Mouse (Mus musculus) liver, embryonic 15.5 days (tissue): Measurements from ENCODE around the gene Gm10184. TPM values are rescaled to one million over a fixed set of nuclear protein-coding genes. Genes with fewer than 3 reads are reported as not detected.
A peak's percentile ranks its signal among the peaks of the same experiment; 100 is the strongest.
"Not testable (repeated sequence)": the region's sequence is repeated elsewhere in the genome, so short reads cannot be mapped to it uniquely, and the experiment has no call there.

Experiments
- ATAC-seq: fragments of 200-750 bp; cut with Nextera tagmentation; 2 replicates; pipeline ENCODE4 v1.8.0; 2017; ENCODE audit warnings: moderate number of reproducible peaks, mild to moderate bottlenecking, moderate library complexity; ENCODE audit not compliant: insufficient read depth
- H3K27ac ChIP-seq: fragments of 300-500 bp; sonication (generic); replicated peaks from 2 replicates; pipeline ENCODE4 v1.5.1; 2015; ENCODE audit warnings: mild to moderate bottlenecking, inconsistent platforms
- H3K27me3 ChIP-seq: fragments of 300-500 bp; sonication (generic); 2 replicates; pipeline ENCODE4 v1.6.1; 2015; ENCODE audit warnings: mild to moderate bottlenecking, inconsistent platforms
- H3K36me3 ChIP-seq: fragments of 300-500 bp; sonication (generic); replicated peaks from 2 replicates; pipeline ENCODE4 v1.6.1; 2015; ENCODE audit warnings: moderate library complexity, mild to moderate bottlenecking, inconsistent platforms
- H3K4me1 ChIP-seq: fragments of 300-500 bp; sonication (generic); replicated peaks from 2 replicates; pipeline ENCODE4 v1.6.1; 2015; ENCODE audit warnings: inconsistent platforms
- H3K4me2 ChIP-seq: fragments of 300-500 bp; sonication (generic); 2 replicates; pipeline ENCODE4 v1.6.1; 2015; ENCODE audit warnings: moderate library complexity, mild to moderate bottlenecking, inconsistent platforms
- H3K4me3 ChIP-seq: fragments of 300-500 bp; sonication (generic); replicated peaks from 2 replicates; pipeline ENCODE4 v1.5.1; 2015; ENCODE audit warnings: mild to moderate bottlenecking, inconsistent platforms
- H3K9ac ChIP-seq: fragments of 300-500 bp; sonication (generic); 2 replicates; pipeline ENCODE4 v1.6.1; 2015; ENCODE audit warnings: moderate library complexity, mild to moderate bottlenecking, inconsistent platforms
- H3K9me3 ChIP-seq: fragments of 300-500 bp; sonication (generic); replicated peaks from 2 replicates; pipeline ENCODE4 v1.6.1; 2016; ENCODE audit warnings: inconsistent platforms
- WGBS: fragments of 180-500 bp; shearing (Covaris S2); methylation state at CpG from one replicate; pipeline ENCODE4 v1.1.7; 2015; ENCODE audit warnings: mixed read lengths; ENCODE audit not compliant: insufficient replicate concordance; 5-methylcytosine and 5-hydroxymethylcytosine counted together
- polyA plus RNA-seq: library from polyadenylated mRNA; unstranded; fragments of >200 nt; fragmentation: Nextera tagmentation; extraction: Ambion mirVana; gene quantifications from 2 replicates; pipeline ENCODE4 v1.2.1, GENCODE M21; 2015

The Gm10184 gene
- 30.8 and 31.7 TPM in 2 replicates for polyA plus RNA-seq

DNA sequence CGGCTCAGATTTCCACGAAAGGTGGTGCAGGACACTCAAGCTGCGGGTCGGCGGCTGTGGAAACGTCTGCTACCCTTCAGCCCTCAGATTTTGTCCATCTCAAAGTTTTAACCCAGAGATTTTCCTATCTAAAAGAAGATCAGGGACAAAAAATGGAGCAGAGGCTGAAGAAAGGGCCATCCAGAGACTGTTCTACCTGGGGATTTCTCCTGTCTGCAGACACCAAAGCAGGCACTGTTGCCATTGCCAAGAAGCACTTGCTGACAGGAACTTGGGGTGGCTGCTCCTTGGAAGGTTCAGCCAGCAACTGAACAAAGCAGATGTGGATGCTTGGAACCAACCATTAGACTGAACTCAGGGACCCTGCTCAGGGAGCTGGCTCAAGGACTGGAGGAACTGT lies at the start of gene Gm10184:
Gene Gm10184 (minus strand): TSS at position 101 of the 400 bp plus-strand sequence.
- 74% methylated on average over 6 of the region's 6 CpGs for WGBS

GRCm38 (mm10) chr17:89933950-89934349 lies 23.7 kb upstream of the Gm10184 start:
- H3K9me3 ChIP-seq: no peaks in the 10 kb centered on the region
- H3K4me1 ChIP-seq: no peaks in the 10 kb centered on the region
- H3K27me3 ChIP-seq: no peaks in the 10 kb centered on the region
- no peak overlapping the region for H3K4me2 ChIP-seq
- no peak overlapping the region for H3K27ac ChIP-seq
- ATAC-seq: no peak
- no peak overlapping the region for H3K4me3 ChIP-seq
- WGBS: 73% methylated on average over 2 of the region's 2 CpGs
- no peaks in the 10 kb centered on the region for H3K36me3 ChIP-seq
- H3K9ac ChIP-seq: no peak overlapping the region

More for the DNA sequence above, at the start of gene Gm10184:
- H3K27ac ChIP-seq: no peak within 1 kb of the TSS
- H3K4me3 ChIP-seq: no peak within 1 kb of the TSS
- ATAC-seq: no peak
- no peaks in the 10 kb centered on the region for H3K36me3 ChIP-seq
- no peaks in the 10 kb centered on the region for H3K9me3 ChIP-seq
- H3K9ac ChIP-seq: no peak within 1 kb of the TSS
- H3K27me3 ChIP-seq: no peaks in the 10 kb centered on the region
- no peaks in the 10 kb centered on the region for H3K4me1 ChIP-seq
- no peak within 1 kb of the TSS for H3K4me2 ChIP-seq

DNA sequence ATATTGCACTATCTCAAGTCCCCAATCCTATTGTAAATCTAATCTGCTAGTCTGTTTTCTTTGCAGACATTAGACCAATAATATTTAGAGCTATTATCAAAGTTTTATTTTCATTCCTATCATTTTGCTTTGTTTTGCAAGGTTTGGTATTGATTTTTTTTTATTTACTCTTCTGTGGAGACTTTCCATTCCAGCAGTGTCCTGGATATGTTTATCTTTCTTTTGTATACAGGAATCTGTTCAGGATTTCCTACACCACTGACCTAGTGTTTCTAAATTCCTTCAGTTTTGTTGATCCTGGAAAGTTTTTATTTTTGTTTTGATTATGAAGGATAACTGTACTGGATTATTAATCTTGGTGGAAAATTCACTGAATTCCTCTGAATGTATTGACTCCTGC lies 2.6 kb downstream of the Gm10184 start:
- no peaks in the 10 kb centered on the region for H3K36me3 ChIP-seq
- no peaks in the 10 kb centered on the region for H3K27me3 ChIP-seq
- H3K9me3 ChIP-seq: no peaks in the 10 kb centered on the region
- H3K4me1 ChIP-seq: no peaks in the 10 kb centered on the region
- no peak overlapping the region for H3K4me3 ChIP-seq
- no peak for ATAC-seq
- no peak overlapping the region for H3K9ac ChIP-seq
- H3K4me2 ChIP-seq: no peak overlapping the region
- no peak overlapping the region for H3K27ac ChIP-seq

GRCm38 (mm10) chr17:89904701-89905100 lies 5.5 kb downstream of the Gm10184 start:
- H3K9ac ChIP-seq, H3K4me1 ChIP-seq, H3K4me2 ChIP-seq, H3K27me3 ChIP-seq, H3K27ac ChIP-seq, H3K36me3 ChIP-seq, ATAC-seq, H3K4me3 ChIP-seq, H3K9me3 ChIP-seq: not testable (repeated sequence)
- WGBS: 83% methylated on average over 5 of the region's 5 CpGs

GRCm38 (mm10) chr17:89902767-89903166 lies 7.5 kb downstream of the Gm10184 start:
- Histone ChIP-seq H3K4me2 (no peak overlapping the region), H3K36me3 (no peaks in the 10 kb centered on the region), H3K9me3 (no peaks in the 10 kb centered on the region), H3K27me3 (no peaks in the 10 kb centered on the region), H3K9ac (no peak overlapping the region), H3K4me1 (no peaks in the 10 kb centered on the region), H3K4me3 (no peak overlapping the region), H3K27ac (no peak overlapping the region)
- ATAC-seq: 0 out of 2 replicates have a peak, but pooled peaks have one; percentile 42
- 52% methylated on average over 1 of the region's 1 CpGs for WGBS

DNA sequence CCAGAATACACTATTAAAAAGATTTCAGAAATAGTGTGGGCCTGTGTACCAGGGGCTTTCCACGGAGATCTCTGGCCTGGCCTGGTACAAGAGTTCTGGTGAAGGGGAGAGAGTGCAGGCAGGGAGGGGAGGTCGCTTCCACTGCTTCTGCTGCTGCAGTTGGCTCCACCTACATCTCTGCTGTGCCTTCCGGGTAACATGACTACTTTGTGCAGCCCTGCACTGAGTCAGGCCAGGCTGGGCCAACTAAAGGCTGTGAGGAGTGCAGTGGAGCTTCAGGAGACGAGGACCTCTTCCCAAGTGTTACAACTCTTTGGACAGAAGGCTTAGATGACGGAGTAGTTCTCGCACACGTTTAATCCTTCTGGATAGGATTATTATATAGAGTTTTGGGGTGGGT lies 9.6 kb downstream of the Gm10184 start:
- Histone ChIP-seq H3K9ac (no peak overlapping the region), H3K4me1 (no peaks in the 10 kb centered on the region), H3K4me2 (no peak overlapping the region), H3K27me3 (no peaks in the 10 kb centered on the region), H3K9me3 (no peaks in the 10 kb centered on the region), H3K4me3 (no peak overlapping the region), H3K27ac (no peak overlapping the region), H3K36me3 (no peaks in the 10 kb centered on the region)
- 51% methylated on average over 7 of the region's 7 CpGs for WGBS
- no peak for ATAC-seq

GRCm38 (mm10) chr17:89899813-89900212 lies 10.4 kb downstream of the Gm10184 start:
- H3K9ac ChIP-seq: no peak overlapping the region
- H3K4me1 ChIP-seq: no peaks in the 10 kb centered on the region
- no peak overlapping the region for H3K27ac ChIP-seq
- no peaks in the 10 kb centered on the region for H3K9me3 ChIP-seq
- ATAC-seq: no peak
- H3K36me3 ChIP-seq: no peaks in the 10 kb centered on the region
- H3K4me3 ChIP-seq: no peak overlapping the region
- H3K27me3 ChIP-seq: no peaks in the 10 kb centered on the region
- H3K4me2 ChIP-seq: no peak overlapping the region
- WGBS: 51% methylated on average over 3 of the region's 3 CpGs

GRCm38 (mm10) chr17:89864996-89865395 lies 45.3 kb downstream of the Gm10184 start:
- H3K4me3 ChIP-seq: no peak overlapping the region
- WGBS: 62% methylated on average over 3 of the region's 3 CpGs
- no peak for ATAC-seq
- H3K36me3 ChIP-seq: no peaks in the 10 kb centered on the region
- no peaks in the 10 kb centered on the region for H3K4me1 ChIP-seq
- H3K9ac ChIP-seq: no peak overlapping the region
- H3K9me3 ChIP-seq: no peaks in the 10 kb centered on the region
- H3K27me3 ChIP-seq: no peaks in the 10 kb centered on the region
- no peak overlapping the region for H3K4me2 ChIP-seq
- no peak overlapping the region for H3K27ac ChIP-seq
